Mouse (Mus musculus) fibroblast of lung, adult 2 months (primary cell): ENCODE data around the gene Trpc3.
A peak's percentile ranks its signal among the peaks of the same experiment; 100 is the strongest.
"Not testable (repeated sequence)": the region's sequence is repeated elsewhere in the genome, so short reads cannot be mapped to it uniquely, and the experiment has no call there.

Source experiments
- DNase-seq: peaks from one replicate; pipeline ENCODE4 v3.0.0-alpha.2; 2011; ENCODE audit warnings: low read depth

Trpc3 gene

GRCm38 (mm10) chr3:36599773-36600172, 90.2 kb downstream of the Trpc3 start:
- DNase-seq: not testable (repeated sequence)

GRCm38 (mm10) chr3:36598811-36599210, 91.2 kb downstream of the Trpc3 start:
- DNase-seq: no peak

- DNase-seq: peak; percentile 97
These were observed 118.1 kb downstream of the Trpc3 start, which contains the start of gene Ccna2 for GRCm38 (mm10) chr3:36571827-36572378. Ccna2 (minus strand) TSS chr3:36572150.

GRCm38 (mm10) chr3:36571361-36571826, 118.6 kb downstream of the Trpc3 start:
- no peak for DNase-seq
